In genomic region chr7:45372371-45372770, GRCm38 (mm10) we compare ENCODE assay signal across 31 mouse cellular contexts. TPM values are rescaled to one million over a fixed set of nuclear protein-coding genes. Genes with fewer than 3 reads are reported as not detected.
DNase-seq lines count a peak whose midpoint lies in the region.
"Had no signal": no experiment of that assay in that cellular context is flagged by ENCODE, and none has a peak within 500 bp of the region (broad histone marks: within the 10 kb centered on the region; RNA-seq: fewer than 3 reads in every experiment).

No protein-coding gene starts in this region.

- H3K36me3 ChIP-seq in limb, embryonic 10.5 days, result peaks cover 59% of the 10 kb centered on the region

- H3K27ac ChIP-seq in limb, embryonic 10.5 days, result no peak overlapping the region
- H3K27ac ChIP-seq: embryonic facial prominence, embryonic 13.5 days; embryonic facial prominence, embryonic 15.5 days; forebrain, embryonic 10.5 days; forebrain, embryonic 12.5 days; gastrocnemius, adult 2 months had no signal

- no peaks in the 10 kb centered on the region for H3K9me3 ChIP-seq in limb, embryonic 10.5 days (replicated peaks)
- H3K9me3 ChIP-seq: embryonic facial prominence, embryonic 13.5 days; embryonic facial prominence, embryonic 15.5 days; forebrain, embryonic 10.5 days; forebrain, embryonic 12.5 days; G1E had no signal

- H3K27me3 ChIP-seq in limb, embryonic 10.5 days (ENCODE audit: low read depth, poor library complexity, severe bottlenecking), result peaks cover 30% of the 10 kb centered on the region
- H3K27me3 ChIP-seq: CH12.LX, Patski had no signal

- H3K4me3 ChIP-seq in limb, embryonic 10.5 days, result no peak overlapping the region
- H3K4me3 ChIP-seq: embryonic facial prominence, embryonic 13.5 days; embryonic facial prominence, embryonic 15.5 days; erythroblast, embryonic 14.5 days; forebrain, embryonic 10.5 days; forebrain, embryonic 12.5 days; gastrocnemius, adult 2 months had no signal

- WGBS in limb, embryonic 10.5 days, result 88% methylated on average over 5 of the region's 5 CpGs

- peaks cover 29% of the 10 kb centered on the region for H3K4me1 ChIP-seq in limb, embryonic 10.5 days

- intact Hi-C loops in gastrocnemius, postnatal 14 days (cut with DNase I; ENCODE audit: low total_unique reads), result no loop called here

- peak; percentile 61 for DNase-seq in adrenal gland, adult 2 months
- no peak for DNase-seq in adrenal gland, postnatal 4 days (ENCODE audit: low spot score in 2 of 2)
- DNase-seq in adrenal gland, postnatal 36 days, result peak; percentile 40 to 43
- DNase-seq in adrenal gland, postnatal 14 days, result no peak
- DNase-seq in 416B (ENCODE audit: low read depth), result peak; percentile 23
- DNase-seq in R1 (ENCODE audit: low read depth, low spot score), result peak; percentile 54
- no peak for DNase-seq in limb, embryonic 10.5 days (ENCODE audit: low spot score)
- DNase-seq in gastrocnemius, postnatal 14 days, result no peak
- DNase-seq: adrenal gland, adult 8-10 months; B cell, adult 2 months; cerebellum, adult 18-20 months; cerebellum, adult 8-10 months; cerebellum, postnatal 14 days; cerebellum, postnatal 36 days; embryo, embryonic 11 days; gastrocnemius, adult 2 months had no signal

RNA-seq across cellular contexts. Expression of gene Lin7b, which starts 2.0 kb away (rescaled TPM):
- total RNA-seq in adrenal gland, adult 2 months (2021), result 1 to 10 TPM; 2.4 to 3.8 TPM
- 5.7 and 10.3 TPM in 2 replicates for polyA plus RNA-seq in adrenal gland, adult 2 months (2012; rRNA removed)
- 1 to 10 TPM; 4.8 to 4.9 TPM for total RNA-seq in adrenal gland, postnatal 4 days (2021)
- total RNA-seq in adrenal gland, postnatal 36 days (2021), result 1 to 10 TPM in 1 of 2 experiments, under 1 TPM in 1; 0.70 to 2.8 TPM
- total RNA-seq in adrenal gland, postnatal 14 days (2021), result 1.2 and 1.4 TPM in 2 replicates
- polyA plus RNA-seq in limb, embryonic 10.5 days (2016; fragmentation: Nextera tagmentation; extraction: Ambion mirVana), result 0.40 and 0.64 TPM in 2 replicates
- total RNA-seq in gastrocnemius, postnatal 14 days (2021), result 1 to 10 TPM in 1 of 2 experiments, under 1 TPM in 1; 0.49 to 1.6 TPM
- total RNA-seq: gastrocnemius, adult 2 months had no signal
- polyA plus RNA-seq: CD4-positive, CD25-positive, alpha-beta regulatory T cell, adult 4 months; erythroblast, embryonic 14.5 days had no signal

RNA-seq across cellular contexts. Expression of gene Ppfia3, which starts 5.6 kb away (rescaled TPM):
- total RNA-seq in adrenal gland, adult 2 months (2021), result 1 to 10 TPM; 1.1 to 2.8 TPM
- polyA plus RNA-seq in adrenal gland, adult 2 months (2012; rRNA removed), result 4.3 and 4.7 TPM in 2 replicates
- 1 to 10 TPM; 4.7 to 6.9 TPM for total RNA-seq in adrenal gland, postnatal 4 days (2021)
- total RNA-seq in adrenal gland, postnatal 36 days (2021), result 1 to 10 TPM; 1.5 to 1.7 TPM
- 2.1 and 2.4 TPM in 2 replicates for total RNA-seq in adrenal gland, postnatal 14 days (2021)
- polyA plus RNA-seq in limb, embryonic 10.5 days (2016; fragmentation: Nextera tagmentation; extraction: Ambion mirVana), result 2.4 and 5.3 TPM in 2 replicates
- total RNA-seq in gastrocnemius, postnatal 14 days (2021), result under 1 TPM; 0.69 to 0.78 TPM
- total RNA-seq: common myeloid progenitor, adult 5-6 weeks had no signal
- polyA plus RNA-seq: CD4-positive, CD25-positive, alpha-beta regulatory T cell, adult 4 months had no signal

RNA-seq across cellular contexts. Expression of gene Snrnp70, which starts 23.2 kb away (rescaled TPM):
- 100 to 1,000 TPM; 219 to 278 TPM for total RNA-seq in adrenal gland, adult 2 months (2021)
- polyA plus RNA-seq in adrenal gland, adult 2 months (2012; rRNA removed), result 230 and 236 TPM in 2 replicates
- total RNA-seq in adrenal gland, postnatal 4 days (2021), result 100 to 1,000 TPM; 499 to 509 TPM
- total RNA-seq in adrenal gland, postnatal 36 days (2021), result 100 to 1,000 TPM; 223 to 308 TPM
- total RNA-seq in adrenal gland, postnatal 14 days (2021), result 265 and 280 TPM in 2 replicates
- polyA plus RNA-seq in limb, embryonic 10.5 days (2016; fragmentation: Nextera tagmentation; extraction: Ambion mirVana), result 305 and 308 TPM in 2 replicates
- 10 to 100 TPM; 90.1 to 93.1 TPM for total RNA-seq in gastrocnemius, postnatal 14 days (2021)

RNA-seq across cellular contexts. Expression of gene Kcna7, which starts 33.1 kb away (rescaled TPM):
- total RNA-seq in adrenal gland, adult 2 months (2021), result not detected
- not detected in 2 replicates for polyA plus RNA-seq in adrenal gland, adult 2 months (2012; rRNA removed)
- under 1 TPM; 0.14 to 0.28 TPM for total RNA-seq in adrenal gland, postnatal 4 days (2021)
- not detected for total RNA-seq in adrenal gland, postnatal 36 days (2021)
- not detected in 2 replicates for total RNA-seq in adrenal gland, postnatal 14 days (2021)
- 0.06 TPM in 1 of 2 replicates, not detected in the other for polyA plus RNA-seq in limb, embryonic 10.5 days (2016; fragmentation: Nextera tagmentation; extraction: Ambion mirVana)
- 10 to 100 TPM; 39.6 to 44.1 TPM for total RNA-seq in gastrocnemius, postnatal 14 days (2021)
- total RNA-seq: adrenal gland, adult 8-10 months; common myeloid progenitor, adult 5-6 weeks had no signal
- polyA plus RNA-seq: brain, embryonic 14.5 days; CD4-positive, CD25-positive, alpha-beta regulatory T cell, adult 4 months; embryonic facial prominence, embryonic 11.5 days; embryonic facial prominence, embryonic 13.5 days; erythroblast, embryonic 14.5 days; forebrain, embryonic 10.5 days; forebrain, embryonic 12.5 days; forebrain, embryonic 14.5 days; forebrain, embryonic 16.5 days; frontal cortex, adult 2 months; G1E had no signal

RNA-seq across cellular contexts. Expression of gene Hrc, which starts 37.3 kb away (rescaled TPM):
- total RNA-seq in adrenal gland, adult 2 months (2021), result under 1 TPM in 1 of 2 experiments, not detected in 1; 0.23 TPM
- 0.18 TPM in 1 of 2 replicates, not detected in the other for polyA plus RNA-seq in adrenal gland, adult 2 months (2012; rRNA removed)
- 10 to 100 TPM in 1 of 2 experiments, 1 to 10 TPM in 1; 6.7 to 13.0 TPM for total RNA-seq in adrenal gland, postnatal 4 days (2021)
- total RNA-seq in adrenal gland, postnatal 36 days (2021), result under 1 TPM in 1 of 2 experiments, not detected in 1; 0.13 TPM
- total RNA-seq in adrenal gland, postnatal 14 days (2021), result 0.15 and 0.45 TPM in 2 replicates
- 0.24 and 0.39 TPM in 2 replicates for polyA plus RNA-seq in limb, embryonic 10.5 days (2016; fragmentation: Nextera tagmentation; extraction: Ambion mirVana)
- 100 to 1,000 TPM; 711 to 744 TPM for total RNA-seq in gastrocnemius, postnatal 14 days (2021)
- polyA plus RNA-seq: CD4-positive, CD25-positive, alpha-beta regulatory T cell, adult 4 months; erythroblast, embryonic 14.5 days; forebrain, embryonic 16.5 days; G1E had no signal

Comparison
In these comparisons a context has a peak if more than half of its experiments do, and no peak if none do; other contexts are left out.
1. DNase-seq: peak in adrenal gland, adult 2 months (single experiment), adrenal gland, postnatal 36 days (2 of 2), 416B (single experiment) and R1 (single experiment); none in adrenal gland, postnatal 4 days (0 of 2), adrenal gland, postnatal 14 days (single experiment), limb, embryonic 10.5 days (single experiment) and gastrocnemius, postnatal 14 days (single experiment).